Mouse (Mus musculus) MEL (cell line): ENCODE measurements around the gene Cep131. TPM values are rescaled to one million over a fixed set of nuclear protein-coding genes. Genes with fewer than 3 reads are reported as not detected.

Experiments used
- DNase-seq: peaks from one replicate; pipeline ENCODE4 v3.0.0; 2011; ENCODE audit warnings: low read depth, low spot score
- H3K27ac ChIP-seq: 2 replicates; pipeline ENCODE4 v1.5.1; 2012; ENCODE audit warnings: low read depth, mild to moderate bottlenecking, control low read depth, low read length, moderate library complexity; ENCODE audit not compliant: control insufficient read depth
- H3K27me3 ChIP-seq, 2 experiments: fragments of 150-350 bp in 1 of 2; sonication (generic) in 1 of 2; 2 replicates each; pipeline ENCODE4 v1.6.1; 2012; ENCODE audit warnings: low read length in 2 of 2, mild to moderate bottlenecking in 2 of 2, improper control_type of control experiment in 1 of 2, moderate library complexity in 1 of 2; ENCODE audit not compliant: insufficient read depth in 2 of 2, control insufficient read depth in 1 of 2
- H3K36me3 ChIP-seq, 2 experiments: 2 replicates each; pipeline ENCODE4 v1.6.1; 2012 to 2014; ENCODE audit warnings: low read length in 2 of 2, improper control_type of control experiment in 1 of 2, inconsistent platforms in 1 of 2, mild to moderate bottlenecking in 1 of 2; ENCODE audit not compliant: insufficient read depth in 2 of 2, control insufficient read depth in 1 of 2
- H3K4me1 ChIP-seq, 2 experiments: fragments of 150-350 bp in 1 of 2; sonication (generic) in 1 of 2; 2 replicates each; pipeline ENCODE4 v1.6.1; 2012; ENCODE audit warnings: low read length in 2 of 2, improper control_type of control experiment in 1 of 2, mild to moderate bottlenecking in 1 of 2; ENCODE audit not compliant: insufficient read depth in 2 of 2, control insufficient read depth in 1 of 2
- H3K4me3 ChIP-seq, 2 experiments: fragments of 150-350 bp in 1 of 2; sonication (generic) in 1 of 2; 2 replicates each; pipeline ENCODE4 v1.5.1; 2012; ENCODE audit warnings: low read depth in 2 of 2, low read length in 2 of 2, mild to moderate bottlenecking in 2 of 2, moderate library complexity in 2 of 2, control low read depth in 1 of 2, improper control_type of control experiment in 1 of 2; ENCODE audit not compliant: control insufficient read depth in 1 of 2, insufficient read depth in 1 of 2
- H3K79me2 ChIP-seq: 2 replicates; pipeline ENCODE4 v1.6.1; 2012; ENCODE audit warnings: mild to moderate bottlenecking, low read length, moderate library complexity; ENCODE audit not compliant: control insufficient read depth, poor library complexity, insufficient read depth
- H3K9ac ChIP-seq: 2 replicates; pipeline ENCODE4 v1.6.1; 2012; ENCODE audit warnings: low read depth, mild to moderate bottlenecking, control low read depth, low read length, moderate library complexity; ENCODE audit not compliant: control insufficient read depth, poor library complexity, severe bottlenecking
- H3K9me3 ChIP-seq: fragments of 150-350 bp; sonication (generic); replicated peaks from 2 replicates; pipeline ENCODE4 v1.6.1; 2012; ENCODE audit warnings: mild to moderate bottlenecking, low read length, improper control_type of control experiment, moderate library complexity; ENCODE audit not compliant: insufficient read depth
- HCFC1 ChIP-seq: IDR thresholded peaks from 2 replicates; pipeline ENCODE4 v1.6.1; 2012; ENCODE audit warnings: low read depth, mild to moderate bottlenecking, inconsistent platforms, low read length, improper control_type of control experiment, moderate library complexity
- JUND ChIP-seq: IDR thresholded peaks from 2 replicates; pipeline ENCODE4 v1.6.1; 2011; ENCODE audit warnings: low read depth, mild to moderate bottlenecking, improper control_type of control experiment, low read length
- MXI1 ChIP-seq: IDR thresholded peaks from 2 replicates; pipeline ENCODE4 v1.6.1; 2011; ENCODE audit warnings: mild to moderate bottlenecking, low read depth, low read length, improper control_type of control experiment
- RAD21 ChIP-seq: IDR thresholded peaks from 2 replicates; pipeline ENCODE4 v1.6.1; 2011; ENCODE audit warnings: mild to moderate bottlenecking, low read depth, low read length, improper control_type of control experiment
- RCOR1 ChIP-seq: IDR thresholded peaks from 2 replicates; pipeline ENCODE4 v1.6.1; 2012; ENCODE audit warnings: low read depth, mild to moderate bottlenecking, inconsistent platforms, low read length, improper control_type of control experiment
- TBP ChIP-seq: IDR thresholded peaks from 2 replicates; pipeline ENCODE4 v1.8.0; 2011; ENCODE audit warnings: low read depth, low read length, improper control_type of control experiment
- TCF12 ChIP-seq: IDR thresholded peaks from 2 replicates; pipeline ENCODE4 v1.6.1; 2014; ENCODE audit warnings: low read depth, mild to moderate bottlenecking, inconsistent platforms, low read length, improper control_type of control experiment, moderate library complexity
- USF2 ChIP-seq, 2 experiments: IDR thresholded peaks; 2 replicates each; pipeline ENCODE4 v1.6.1; 2011 to 2012; ENCODE audit warnings: improper control_type of control experiment in 2 of 2, low read length in 2 of 2, borderline replicate concordance in 1 of 2, inconsistent platforms in 1 of 2, low read depth in 1 of 2, mild to moderate bottlenecking in 1 of 2; ENCODE audit not compliant: insufficient read depth in 1 of 2
- ZMIZ1 ChIP-seq: IDR thresholded peaks from 2 replicates; pipeline ENCODE4 v1.6.1; 2012; ENCODE audit warnings: low read depth, mild to moderate bottlenecking, inconsistent platforms, low read length, improper control_type of control experiment, moderate library complexity
- ZNF384 ChIP-seq: IDR thresholded peaks from 2 replicates; pipeline ENCODE4 v1.6.1; 2012; ENCODE audit warnings: low read depth, mild to moderate bottlenecking, inconsistent platforms, low read length, improper control_type of control experiment
- polyA plus RNA-seq, 2 experiments: library from polyadenylated mRNA; stranded (reverse) in 1 of 2; unstranded in 1 of 2; fragments of >175 nt in 1 of 2; fragments of >200 nt in 1 of 2; gene quantifications; 2 replicates each; pipeline versions ENCODE4 v1.2.1 to v1.2.4; 2012; ENCODE audit warnings: low replicate concordance in 2 of 2, low read depth in 1 of 2; ENCODE audit not compliant: insufficient read length in 2 of 2, insufficient read depth in 1 of 2, missing spikeins in 1 of 2
- total RNA-seq: library from RNA; depleted of rRNA; stranded (reverse); fragments of 300-350 nt; gene quantifications from 2 replicates; pipeline ENCODE4 v1.2.3, GENCODE M21; 2012

Cep131 gene
- total and polyA plus RNA-seq, 3 experiments, result 21.6 to 26.6 TPM; not detected in 1

DNA sequence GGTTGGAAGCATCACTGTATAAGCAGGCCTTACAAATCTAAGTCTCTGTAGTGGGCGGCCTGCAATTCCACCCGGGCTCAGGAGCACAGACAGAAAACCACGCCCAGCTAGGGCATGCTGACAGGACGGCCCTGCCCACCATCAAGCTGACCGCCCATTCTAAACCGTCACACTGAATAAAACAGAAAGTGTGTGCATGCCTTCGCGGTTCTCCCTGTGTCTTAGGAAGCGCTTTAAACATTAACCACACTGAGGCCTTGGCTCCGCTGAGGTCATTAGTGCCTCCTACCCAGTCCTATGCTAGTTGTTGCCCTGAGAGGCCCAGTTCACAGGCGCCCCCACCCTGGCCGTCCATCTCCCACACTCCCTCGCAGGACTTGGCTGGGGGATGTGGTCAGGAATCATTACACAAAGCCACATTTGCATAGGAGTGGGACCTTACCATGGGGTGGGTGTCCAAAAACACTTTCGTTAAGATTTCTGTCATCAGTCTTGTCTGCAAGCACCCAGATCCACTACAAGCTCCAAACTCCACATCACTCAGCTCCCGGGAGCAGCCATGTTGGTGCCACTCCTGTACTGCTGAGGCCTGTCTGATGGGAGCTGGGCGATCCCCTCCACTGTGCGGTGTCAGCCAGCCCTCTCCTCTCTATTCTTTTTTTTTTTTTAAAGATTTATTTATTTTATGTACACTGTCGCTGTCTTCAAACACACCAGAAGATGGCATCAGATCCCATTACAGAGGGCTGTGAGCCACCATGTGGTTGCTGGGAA is 58.1 kb downstream of the Cep131 start:
- no peaks in the 10 kb centered on the region for H3K36me3 ChIP-seq
- no peak for DNase-seq
- no peak overlapping the region for H3K9ac ChIP-seq
- no peaks in the 10 kb centered on the region for H3K4me1 ChIP-seq
- no peak overlapping the region for H3K27ac ChIP-seq
- H3K79me2 ChIP-seq, result no peaks in the 10 kb centered on the region
- TF ChIP-seq TCF12, result no peak
- no peak for TF ChIP-seq TBP
- TF ChIP-seq RAD21, result no peak
- no peak for TF ChIP-seq JUND
- TF ChIP-seq RCOR1, result no peak
- no peak for TF ChIP-seq HCFC1
- no peaks in the 10 kb centered on the region for H3K9me3 ChIP-seq
- no peak overlapping the region for H3K4me3 ChIP-seq
- peaks cover 9 to 11% of the 10 kb centered on the region in 2 experiments for H3K27me3 ChIP-seq

DNA sequence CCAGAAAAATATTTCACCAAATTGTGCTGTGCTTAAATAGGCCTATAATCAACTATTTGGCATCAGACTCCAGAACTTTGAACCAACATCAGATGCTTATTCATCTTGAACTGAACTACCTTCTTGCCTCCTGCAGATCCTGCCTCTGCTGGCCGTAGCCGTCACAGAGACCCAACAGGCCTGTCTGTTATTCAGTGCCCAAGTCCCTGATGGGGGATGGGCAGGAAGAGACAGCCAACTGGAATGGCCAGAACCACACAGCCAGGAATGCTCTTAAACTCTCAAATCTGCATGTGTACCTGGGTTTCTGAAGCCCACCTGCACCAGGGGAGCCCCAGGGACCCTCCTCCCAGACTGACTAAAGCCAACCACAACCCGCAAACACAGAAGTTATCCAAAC is 59.7 kb downstream of the Cep131 start:
- no peaks in the 10 kb centered on the region for H3K36me3 ChIP-seq
- no peak for TF ChIP-seq USF2 (IDR thresholded peaks at IDR 0.05; ENCODE audit: borderline replicate concordance in 1 of 2, insufficient read depth in 1 of 2, low read depth in 1 of 2, low read length in 2 of 2)
- no peak overlapping the region for H3K4me3 ChIP-seq
- no peaks in the 10 kb centered on the region for H3K79me2 ChIP-seq
- H3K9ac ChIP-seq, result no peak overlapping the region
- no peak overlapping the region for H3K27ac ChIP-seq
- DNase-seq, result no peak
- H3K4me1 ChIP-seq, result no peaks in the 10 kb centered on the region
- no peaks in the 10 kb centered on the region for H3K9me3 ChIP-seq
- peaks cover 11 to 13% of the 10 kb centered on the region in 2 experiments for H3K27me3 ChIP-seq

DNA sequence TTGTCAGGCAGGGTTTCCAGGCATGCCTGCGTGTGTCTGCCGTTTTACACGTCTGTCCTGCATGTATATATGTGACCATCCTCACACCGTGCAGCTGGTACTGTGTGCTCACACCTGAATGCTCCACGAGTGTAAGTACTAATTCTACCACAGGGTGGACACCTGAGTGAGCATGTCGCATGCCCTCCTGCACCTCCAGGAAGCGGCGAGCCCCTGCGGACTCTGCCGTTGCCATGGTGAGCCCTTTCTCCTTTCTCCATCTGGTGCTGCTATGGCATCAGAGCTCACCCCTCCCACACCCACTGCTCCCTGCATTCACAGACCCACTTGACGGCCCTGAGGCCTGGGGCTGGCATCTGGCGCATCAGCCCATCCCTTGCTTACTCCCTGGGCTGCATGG is 63.8 kb downstream of the Cep131 start:
- H3K9me3 ChIP-seq, result no peaks in the 10 kb centered on the region

More for the DNA sequence above, 63.8 kb downstream of the Cep131 start:
- H3K36me3 ChIP-seq, result no peaks in the 10 kb centered on the region
- no peak overlapping the region for H3K27ac ChIP-seq
- no peaks in the 10 kb centered on the region for H3K79me2 ChIP-seq
- no peak overlapping the region for H3K4me3 ChIP-seq
- no peak for DNase-seq
- no peaks in the 10 kb centered on the region for H3K4me1 ChIP-seq
- H3K27me3 ChIP-seq, result peaks cover 11 to 13% of the 10 kb centered on the region in 2 experiments
- TF ChIP-seq ZMIZ1 (no peak), ZNF384 (no peak), MXI1 (no peak), TCF12 (no peak)
- H3K9ac ChIP-seq, result no peak overlapping the region
